Mouse (Mus musculus) neutrophil, adult 5-6 weeks (primary cell): ENCODE measurements around the gene Cbx2. TPM values are rescaled to one million over a fixed set of nuclear protein-coding genes. Genes with fewer than 3 reads are reported as not detected.

Experiments
- ATAC-seq: fragments of 151-379, 151-347 bp; 2 replicates; pipeline ENCODE4 v1.8.0; 2017; ENCODE audit warnings: mild to moderate bottlenecking, moderate TSS enrichment; ENCODE audit not compliant: insufficient number of reproducible peaks, poor library complexity, low FRiP score, severe bottlenecking; ENCODE audit errors: extremely low read depth
- total RNA-seq: library from RNA; stranded (forward); fragments of 200-1000 nt; gene quantifications from 2 replicates; pipeline ENCODE4 v1.2.3, GENCODE M21; 2017

The Cbx2 gene
- total RNA-seq, 1 experiment from 2014 or later, result 1.3 TPM

DNA sequence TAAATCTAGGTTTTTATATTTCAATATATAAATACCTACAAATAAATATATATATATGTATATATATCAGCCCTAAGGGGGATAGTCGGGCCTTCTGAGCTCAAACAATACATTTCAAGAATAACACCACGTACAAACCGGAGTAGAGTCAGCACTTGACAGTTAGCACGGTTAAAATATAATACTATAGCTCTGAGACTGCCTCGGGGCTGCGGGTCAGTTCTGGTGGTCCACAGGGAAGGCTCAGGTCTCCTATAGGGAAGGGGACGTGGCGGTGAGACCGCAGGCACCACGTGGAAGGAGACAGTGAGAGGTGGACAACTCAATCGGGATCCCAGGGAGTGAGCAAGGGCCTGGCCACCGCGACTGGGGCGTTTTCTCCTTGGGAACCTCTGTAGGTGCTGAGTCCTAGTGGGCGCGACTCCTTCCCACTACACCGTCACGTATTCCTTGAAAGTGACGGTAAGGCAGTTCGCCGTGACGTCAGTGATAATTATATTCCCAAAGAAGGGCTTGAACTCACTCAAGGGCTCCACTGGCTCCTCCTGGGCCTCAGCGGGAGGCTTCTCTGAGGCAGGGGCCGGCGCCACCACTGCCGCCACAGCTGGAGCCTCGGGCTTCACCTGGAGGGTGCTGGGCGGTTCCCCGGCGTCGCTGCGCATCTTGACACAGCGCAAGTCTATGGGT lies 57.8 kb downstream of the Cbx2 start:
- no peak for ATAC-seq

Other genes with a start within 250 kb of the Cbx2 start
- gene Rbfox3, start 111.4 kb upstream of the Cbx2 start, total RNA-seq, result not detected in 2 replicates
- not detected in 2 replicates for gene Enpp7, start 34.8 kb upstream of the Cbx2 start, total RNA-seq
- gene Cbx8, start 18.0 kb downstream of the Cbx2 start, total RNA-seq, result 2.2 and 4.8 TPM in 2 replicates
- gene Cbx4, start 63.3 kb downstream of the Cbx2 start, total RNA-seq, result 27.6 and 31.0 TPM in 2 replicates
- gene Tbc1d16, start 205.5 kb downstream of the Cbx2 start, total RNA-seq, result 0.12 and 0.23 TPM in 2 replicates
- gene Ccdc40, start 205.6 kb downstream of the Cbx2 start, total RNA-seq, result not detected in 2 replicates
- gene Gaa, start 244.9 kb downstream of the Cbx2 start, total RNA-seq, result 13.0 and 13.5 TPM in 2 replicates